Mouse (Mus musculus) kidney, embryonic 15.5 days (tissue): ENCODE data around the gene Gm45753. TPM values are rescaled to one million over a fixed set of nuclear protein-coding genes. Genes with fewer than 3 reads are reported as not detected.
A peak's percentile ranks its signal among the peaks of the same experiment; 100 is the strongest.
"Not testable (repeated sequence)": the region's sequence is repeated elsewhere in the genome, so short reads cannot be mapped to it uniquely, and the experiment has no call there.

ENCODE experiments used
- ATAC-seq: fragments of 200-750 bp; cut with Nextera tagmentation; replicated peaks from 2 replicates; pipeline ENCODE4 v1.8.0; 2017; ENCODE audit warnings: moderate TSS enrichment; ENCODE audit not compliant: low FRiP score
- H3K27ac ChIP-seq: fragments of 300-500 bp; sonication (generic); 2 replicates; pipeline ENCODE4 v1.5.1; 2015; ENCODE audit warnings: mild to moderate bottlenecking, inconsistent platforms
- H3K27me3 ChIP-seq: fragments of 300-500 bp; sonication (generic); 2 replicates; pipeline ENCODE4 v1.6.1; 2015; ENCODE audit warnings: inconsistent platforms
- H3K36me3 ChIP-seq: fragments of 300-500 bp; sonication (generic); 2 replicates; pipeline ENCODE4 v1.6.1; 2015; ENCODE audit warnings: inconsistent platforms
- H3K4me1 ChIP-seq: fragments of 300-500 bp; sonication (generic); 2 replicates; pipeline ENCODE4 v1.6.1; 2015; ENCODE audit warnings: inconsistent platforms
- H3K4me2 ChIP-seq: fragments of 300-500 bp; sonication (generic); 2 replicates; pipeline ENCODE4 v1.6.1; 2015; ENCODE audit warnings: moderate library complexity, mild to moderate bottlenecking, inconsistent platforms
- H3K4me3 ChIP-seq: fragments of 300-500 bp; sonication (generic); replicated peaks from 2 replicates; pipeline ENCODE4 v1.5.1; 2015; ENCODE audit warnings: mild to moderate bottlenecking, inconsistent platforms
- H3K9ac ChIP-seq: fragments of 300-500 bp; sonication (generic); 2 replicates; pipeline ENCODE4 v1.6.1; 2015; ENCODE audit warnings: mild to moderate bottlenecking, inconsistent platforms
- H3K9me3 ChIP-seq: fragments of 300-500 bp; sonication (generic); replicated peaks from 2 replicates; pipeline ENCODE4 v1.6.1; 2016; ENCODE audit warnings: inconsistent platforms
- WGBS: fragments of 180-500 bp; shearing (Covaris S2); methylation state at CpG from one replicate; pipeline ENCODE4 v1.1.7; 2015; ENCODE audit warnings: mixed read lengths; 5-methylcytosine and 5-hydroxymethylcytosine counted together
- polyA plus RNA-seq: library from polyadenylated mRNA; unstranded; fragments of >200 nt; fragmentation: Nextera tagmentation; extraction: Ambion mirVana; gene quantifications from 2 replicates; pipeline ENCODE4 v1.2.1, GENCODE M21; 2015

Gm45753 gene
- 0.32 and 0.42 TPM in 2 replicates for polyA plus RNA-seq

GRCm38 (mm10) chr8:45308366-45308765 lies at the start of gene Gm45753:
Gm45753 (minus strand) TSS chr8:45308466.
- WGBS, result 88% methylated on average over 13 of the region's 13 CpGs
- ATAC-seq, result no peak
- Histone ChIP-seq H3K9ac (no peak within 1 kb of the TSS), H3K9me3 (no peaks in the 10 kb centered on the region), H3K4me3 (no peak within 1 kb of the TSS), H3K36me3 (no peaks in the 10 kb centered on the region), H3K4me2 (no peak within 1 kb of the TSS), H3K27ac (no peak within 1 kb of the TSS), H3K4me1 (no peaks in the 10 kb centered on the region), H3K27me3 (no peaks in the 10 kb centered on the region)

GRCm38 (mm10) chr8:45355809-45356208 lies 47.5 kb upstream of the Gm45753 start:
- H3K9me3 ChIP-seq, result no peaks in the 10 kb centered on the region
- H3K4me2 ChIP-seq, result peak overlapping the region; percentile 40
- H3K36me3 ChIP-seq, result peaks cover 36% of the 10 kb centered on the region
- H3K27ac ChIP-seq, result peak overlapping the region; percentile 86
- H3K4me3 ChIP-seq, result no peak overlapping the region
- H3K9ac ChIP-seq, result no peak overlapping the region
- H3K4me1 ChIP-seq, result peaks cover 13% of the 10 kb centered on the region
- no peaks in the 10 kb centered on the region for H3K27me3 ChIP-seq
- ATAC-seq, result 0 out of 2 replicates have a peak, but pooled peaks have one; percentile 47
- 68% methylated on average over 6 of the region's 6 CpGs for WGBS

GRCm38 (mm10) chr8:45345031-45345430 lies 36.8 kb upstream of the Gm45753 start:
- Histone ChIP-seq H3K36me3 (peaks cover 88% of the 10 kb centered on the region), H3K27ac (no peak overlapping the region), H3K4me1 (no peaks in the 10 kb centered on the region), H3K4me3 (no peak overlapping the region), H3K4me2 (no peak overlapping the region), H3K9me3 (no peaks in the 10 kb centered on the region), H3K9ac (no peak overlapping the region), H3K27me3 (no peaks in the 10 kb centered on the region)
- WGBS, result 18% methylated on average over 6 of the region's 6 CpGs
- ATAC-seq, result 0 out of 2 replicates have a peak, but pooled peaks have one; percentile 52

DNA sequence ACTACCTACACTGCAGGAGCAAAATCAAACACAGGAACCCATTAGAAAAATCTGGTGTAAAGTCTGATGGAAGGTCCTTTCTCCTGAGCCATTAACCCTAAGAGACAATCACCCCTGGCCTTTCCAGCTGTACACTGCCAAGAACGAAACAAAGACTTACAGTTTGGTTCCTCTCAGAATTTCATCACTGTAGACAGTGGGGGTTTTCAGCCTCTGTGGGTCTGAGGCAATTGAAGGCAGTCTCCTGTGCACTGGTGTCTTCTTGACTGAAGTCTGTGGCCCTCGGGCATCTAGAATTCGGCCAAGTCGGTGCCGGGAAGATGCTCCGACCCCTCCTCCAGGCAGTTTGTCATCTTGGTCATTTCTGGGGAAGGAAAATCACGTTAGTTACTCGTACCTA lies 36.0 kb upstream of the Gm45753 start:
- Histone ChIP-seq H3K4me1 (no peaks in the 10 kb centered on the region), H3K27me3 (no peaks in the 10 kb centered on the region), H3K36me3 (peaks cover 89% of the 10 kb centered on the region), H3K9ac (no peak overlapping the region), H3K4me3 (no peak overlapping the region), H3K4me2 (no peak overlapping the region), H3K9me3 (no peaks in the 10 kb centered on the region), H3K27ac (no peak overlapping the region)
- ATAC-seq, result no peak
- 89% methylated on average over 8 of the region's 8 CpGs for WGBS

DNA sequence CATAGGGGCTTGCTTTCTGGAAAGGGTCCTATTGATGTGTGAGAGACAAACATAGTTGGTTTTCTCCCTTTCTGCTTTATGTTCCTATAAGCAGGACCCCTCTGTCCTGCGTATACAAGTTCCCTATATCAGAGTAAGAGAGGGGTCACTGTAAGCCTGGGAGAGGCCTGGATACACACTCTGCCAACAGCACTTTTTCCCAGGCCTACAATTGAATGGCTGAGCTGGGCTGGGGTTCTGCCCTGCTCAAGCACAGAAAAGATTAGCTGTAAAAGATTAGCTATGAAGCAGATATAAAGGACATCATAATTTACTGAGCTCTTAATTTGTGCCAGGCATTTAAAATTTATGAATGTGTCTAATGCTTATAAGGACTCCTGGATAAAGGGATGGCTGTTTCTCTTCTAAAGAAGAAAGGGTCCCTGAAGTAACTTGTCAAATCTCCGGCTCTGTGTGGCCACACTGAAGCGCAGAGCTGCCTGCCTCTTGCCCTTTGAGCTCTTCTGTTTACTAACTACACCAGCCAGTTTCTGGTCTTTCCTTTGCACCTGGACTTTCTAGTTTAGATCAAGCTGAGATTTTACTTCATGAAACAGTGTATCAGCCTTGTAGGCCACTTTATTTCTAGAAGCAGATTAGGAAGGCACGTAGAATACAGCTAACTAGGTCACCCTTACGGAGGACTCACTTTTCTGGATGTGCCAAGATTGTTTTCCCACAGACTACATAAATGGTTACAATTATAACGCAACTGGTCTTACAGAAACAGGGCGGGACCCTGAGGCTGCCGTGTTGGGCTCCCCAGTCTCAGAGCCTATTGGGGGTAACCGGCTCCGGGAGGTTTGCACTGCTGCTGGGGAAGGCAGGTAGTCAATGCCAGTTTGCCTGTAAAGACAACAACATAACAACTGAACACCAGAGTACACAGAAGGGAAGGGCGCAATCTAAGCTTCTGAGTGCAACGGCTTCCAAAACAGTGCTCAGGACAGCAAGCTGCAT lies 33.7 kb upstream of the Gm45753 start:
- no peak overlapping the region for H3K4me2 ChIP-seq
- no peaks in the 10 kb centered on the region for H3K27me3 ChIP-seq
- 88% methylated on average over 12 of the region's 12 CpGs for WGBS
- no peaks in the 10 kb centered on the region for H3K9me3 ChIP-seq
- peaks cover 77% of the 10 kb centered on the region for H3K36me3 ChIP-seq
- H3K9ac ChIP-seq, result no peak overlapping the region
- no peak overlapping the region for H3K4me3 ChIP-seq
- ATAC-seq, result no peak
- no peak overlapping the region for H3K27ac ChIP-seq
- no peaks in the 10 kb centered on the region for H3K4me1 ChIP-seq

- peak overlapping the region; percentile 68 for H3K4me3 ChIP-seq
- H3K27ac ChIP-seq, result no peak overlapping the region
- peaks cover 10% of the 10 kb centered on the region for H3K4me1 ChIP-seq
- H3K9ac ChIP-seq, result peak overlapping the region; percentile 48
- peaks cover 4% of the 10 kb centered on the region for H3K36me3 ChIP-seq
- 5% methylated on average over 8 of the region's 8 CpGs for WGBS
- no peaks in the 10 kb centered on the region; the same call in 1 of the 2 replicates for H3K27me3 ChIP-seq
- peak overlapping the region; percentile 89 for H3K4me2 ChIP-seq
- no peaks in the 10 kb centered on the region for H3K9me3 ChIP-seq
- ATAC-seq, result no peak
These were observed 25.2 kb upstream of the Gm45753 start for GRCm38 (mm10) chr8:45333493-45333892.

DNA sequence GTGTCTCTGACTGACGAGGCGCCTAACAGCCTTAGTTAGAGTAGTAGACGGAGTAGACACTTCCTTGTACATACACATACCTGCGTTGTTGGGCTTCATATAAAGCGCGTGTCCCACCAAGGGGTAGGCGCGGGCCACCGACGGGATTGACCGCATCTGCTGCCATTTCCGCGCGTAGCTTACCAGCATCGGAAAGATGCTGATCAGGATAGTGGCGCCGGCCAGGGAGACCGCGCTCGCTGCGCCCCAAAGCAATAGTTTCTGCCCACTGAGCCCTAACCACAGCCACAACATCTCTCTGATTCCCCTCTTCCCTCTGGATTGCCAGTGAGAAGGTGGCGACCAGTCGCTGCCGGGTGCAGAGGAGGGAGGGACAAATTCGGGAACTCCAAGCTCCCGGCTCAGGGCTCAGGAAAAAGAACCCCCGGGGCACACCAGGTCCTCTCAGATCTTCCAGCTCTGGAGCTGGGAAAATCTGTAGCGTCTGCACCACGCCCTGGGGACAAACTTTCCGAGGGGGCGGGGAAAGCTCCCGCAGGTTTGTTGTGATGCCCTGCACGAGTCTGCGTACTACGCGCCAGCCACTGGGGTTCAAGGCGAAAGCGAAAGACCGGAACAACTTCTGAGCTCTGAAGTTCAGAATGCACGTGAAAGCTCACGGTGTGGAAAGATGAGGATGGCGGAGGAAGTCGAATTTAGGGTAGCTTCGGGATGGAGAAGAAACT lies 24.6 kb upstream of the Gm45753 start, which contains the start of gene Cyp4v3:
Gene Cyp4v3 (minus strand): TSS at position 532 of the 725 bp plus-strand sequence.
- peak within 1 kb of the TSS; percentile 68 for H3K4me3 ChIP-seq
- H3K4me2 ChIP-seq, result peak within 1 kb of the TSS; percentile 89
- no peaks in the 10 kb centered on the region; the same call in none of the 2 replicates for H3K36me3 ChIP-seq
- no peak within 1 kb of the TSS for H3K27ac ChIP-seq
- peak; percentile 79 for ATAC-seq
- 1% methylated on average over 44 of the region's 44 CpGs for WGBS
- peaks cover 10% of the 10 kb centered on the region for H3K4me1 ChIP-seq
- no peaks in the 10 kb centered on the region for H3K9me3 ChIP-seq
- peak within 1 kb of the TSS; percentile 48 for H3K9ac ChIP-seq
- H3K27me3 ChIP-seq, result no peaks in the 10 kb centered on the region; the same call in 1 of the 2 replicates

DNA sequence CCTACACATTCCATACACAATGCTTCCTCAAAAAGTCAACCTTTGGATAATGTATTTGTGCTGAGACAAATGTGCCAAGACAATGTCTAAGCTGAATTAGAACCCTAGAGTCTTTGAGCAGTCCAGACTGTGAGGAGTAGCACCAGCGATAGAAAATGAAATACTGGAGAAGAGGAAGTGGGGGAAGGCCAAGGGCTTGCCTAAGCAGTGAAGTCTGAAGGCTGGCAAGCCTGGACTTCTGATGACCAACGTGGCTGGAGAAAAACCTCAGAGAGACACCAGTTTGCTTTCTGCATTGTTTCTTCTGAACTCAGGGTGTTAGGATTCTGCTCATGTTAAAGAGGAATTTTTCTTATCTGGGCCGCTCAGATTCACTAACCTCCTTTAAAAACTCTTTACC lies 22.6 kb upstream of the Gm45753 start:
- Histone ChIP-seq H3K9ac (no peak overlapping the region), H3K4me1 (peaks cover 10% of the 10 kb centered on the region), H3K9me3 (no peaks in the 10 kb centered on the region), H3K36me3 (no peaks in the 10 kb centered on the region), H3K4me3 (no peak overlapping the region), H3K4me2 (no peak overlapping the region), H3K27ac (no peak overlapping the region), H3K27me3 (no peaks in the 10 kb centered on the region; the same call in 1 of the 2 replicates)
- no peak for ATAC-seq
- 81% methylated on average over 3 of the region's 3 CpGs for WGBS

- Histone ChIP-seq H3K4me2 (no peak overlapping the region), H3K27ac (no peak overlapping the region), H3K9me3 (no peaks in the 10 kb centered on the region), H3K36me3 (no peaks in the 10 kb centered on the region), H3K4me1 (peaks cover 10% of the 10 kb centered on the region), H3K27me3 (no peaks in the 10 kb centered on the region; the same call in 1 of the 2 replicates), H3K4me3 (no peak overlapping the region), H3K9ac (no peak overlapping the region)
- ATAC-seq, result no peak
- 89% methylated on average over 6 of the region's 6 CpGs for WGBS
These were observed 21.1 kb upstream of the Gm45753 start for GRCm38 (mm10) chr8:45329206-45329980.

- H3K4me2 ChIP-seq, ATAC-seq, H3K9ac ChIP-seq, H3K4me1 ChIP-seq, H3K36me3 ChIP-seq, H3K4me3 ChIP-seq, H3K9me3 ChIP-seq, H3K27me3 ChIP-seq, H3K27ac ChIP-seq: not testable (repeated sequence)
These were observed 18.8 kb upstream of the Gm45753 start for GRCm38 (mm10) chr8:45327076-45327475.

- H3K27ac ChIP-seq, result no peak overlapping the region
- ATAC-seq, result no peak
- H3K9ac ChIP-seq, result no peak overlapping the region
- no peaks in the 10 kb centered on the region for H3K9me3 ChIP-seq
- H3K36me3 ChIP-seq, result no peaks in the 10 kb centered on the region
- no peaks in the 10 kb centered on the region for H3K4me1 ChIP-seq
- no peak overlapping the region for H3K4me2 ChIP-seq
- no peaks in the 10 kb centered on the region for H3K27me3 ChIP-seq
- WGBS, result 63% methylated on average over 4 of the region's 4 CpGs
- no peak overlapping the region for H3K4me3 ChIP-seq
These were observed 15.9 kb upstream of the Gm45753 start for GRCm38 (mm10) chr8:45324151-45324550.
